Mouse (Mus musculus): ENCODE results near the gene Gbp9.

- no peak for TF ChIP-seq CTCF (IDR thresholded peaks at IDR 0.05; ENCODE audit: low read depth, low read length)
- no peak for TF ChIP-seq POLR2A (IDR thresholded peaks at IDR 0.05; ENCODE audit: extremely low read depth, insufficient read depth, low read length)
Observed at GRCm38 (mm10) chr5:105156582-105156981, 17.2 kb upstream of the Gbp9 start.
